Mouse (Mus musculus) olfactory bulb, adult 2 months (tissue): ENCODE results near the gene Sntg2. TPM values are rescaled to one million over a fixed set of nuclear protein-coding genes. Genes with fewer than 3 reads are reported as not detected.

Source experiments
- H3K27ac ChIP-seq: fragments of 200-500 bp; 2 replicates; pipeline ENCODE4 v1.5.1; 2012; ENCODE audit warnings: low read depth, low read length; ENCODE audit not compliant: insufficient read depth
- H3K4me1 ChIP-seq: fragments of 200-500 bp; 2 replicates; pipeline ENCODE4 v1.6.1; 2012; ENCODE audit warnings: low read length; ENCODE audit not compliant: control insufficient read depth, insufficient read depth
- H3K4me3 ChIP-seq: fragments of 200-500 bp; 2 replicates; pipeline ENCODE4 v1.5.1; 2012; ENCODE audit warnings: mild to moderate bottlenecking, low read depth, low read length, moderate library complexity; ENCODE audit not compliant: insufficient read depth
- CTCF ChIP-seq: fragments of 200-500 bp; IDR thresholded peaks from 2 replicates; pipeline ENCODE4 v1.5.1; 2012; ENCODE audit warnings: low read depth, mild to moderate bottlenecking, low read length, moderate library complexity; ENCODE audit not compliant: insufficient read depth
- POLR2A ChIP-seq: fragments of 200-500 bp; IDR thresholded peaks from 2 replicates; pipeline ENCODE4 v1.6.1; 2012; ENCODE audit warnings: mild to moderate bottlenecking, low read depth, low read length, moderate library complexity; ENCODE audit not compliant: insufficient read depth
- WGBS: fragments of 180-500 bp; shearing (Covaris S2); methylation state at CpG from one replicate; pipeline ENCODE4 v1.1.7; 2018; 5-methylcytosine and 5-hydroxymethylcytosine counted together
- polyA plus RNA-seq: library from polyadenylated mRNA; stranded (reverse); fragments of >200 nt; gene quantifications from 2 replicates; pipeline ENCODE4 v1.2.4, GENCODE M21; 2012; ENCODE audit warnings: low replicate concordance; ENCODE audit not compliant: missing spikeins, insufficient read depth, insufficient read length

The Sntg2 gene
- polyA plus RNA-seq, 1 experiment, result not detected

DNA sequence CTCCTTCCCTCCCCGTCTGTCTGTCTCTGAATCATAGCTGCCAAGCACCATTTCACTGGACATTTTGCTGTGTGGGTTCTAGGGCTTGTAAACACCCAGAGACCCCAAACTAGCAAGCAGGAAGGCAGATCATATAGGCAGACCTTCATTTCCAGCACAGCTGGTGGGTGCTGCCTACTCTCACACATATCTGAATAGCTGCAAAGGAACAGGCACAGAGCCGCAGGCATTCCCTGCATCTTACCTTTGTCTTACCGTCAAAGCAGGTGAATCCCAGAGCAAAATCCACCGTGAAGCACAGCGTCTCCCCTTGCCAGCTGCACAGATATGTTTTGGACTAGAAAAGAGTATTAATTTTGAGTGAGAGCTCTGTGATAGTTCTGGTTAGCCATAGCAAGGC, 172.1 kb downstream of the Sntg2 start:
- Histone ChIP-seq H3K4me1 (no peaks in the 10 kb centered on the region), H3K27ac (no peak overlapping the region), H3K4me3 (no peak overlapping the region)
- no peak for TF ChIP-seq POLR2A
- TF ChIP-seq CTCF, result no peak
- 66% methylated on average over 5 of the region's 5 CpGs for WGBS

DNA sequence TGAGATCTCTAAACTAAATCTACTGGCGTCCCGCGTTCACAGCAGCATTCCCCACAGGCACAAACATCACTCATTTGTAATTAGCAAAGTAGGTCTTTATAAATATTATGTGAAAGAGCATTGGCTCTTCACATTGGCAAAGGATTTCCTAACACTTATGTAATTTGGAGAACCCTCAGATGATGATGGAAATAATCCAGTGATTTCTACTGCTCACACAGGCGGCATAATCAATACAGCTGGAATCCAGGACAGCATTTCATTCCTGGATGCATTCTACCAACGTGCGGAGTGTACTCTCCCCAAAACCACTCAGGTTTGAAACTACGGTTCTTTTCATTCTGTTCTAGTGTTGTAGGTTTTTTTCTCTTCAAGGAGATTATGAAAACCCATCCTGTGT, 172.6 kb downstream of the Sntg2 start:
- Histone ChIP-seq H3K4me1 (no peaks in the 10 kb centered on the region), H3K4me3 (no peak overlapping the region), H3K27ac (no peak overlapping the region)
- WGBS, result 75% methylated on average over 7 of the region's 7 CpGs
- TF ChIP-seq CTCF (no peak), POLR2A (no peak)

DNA sequence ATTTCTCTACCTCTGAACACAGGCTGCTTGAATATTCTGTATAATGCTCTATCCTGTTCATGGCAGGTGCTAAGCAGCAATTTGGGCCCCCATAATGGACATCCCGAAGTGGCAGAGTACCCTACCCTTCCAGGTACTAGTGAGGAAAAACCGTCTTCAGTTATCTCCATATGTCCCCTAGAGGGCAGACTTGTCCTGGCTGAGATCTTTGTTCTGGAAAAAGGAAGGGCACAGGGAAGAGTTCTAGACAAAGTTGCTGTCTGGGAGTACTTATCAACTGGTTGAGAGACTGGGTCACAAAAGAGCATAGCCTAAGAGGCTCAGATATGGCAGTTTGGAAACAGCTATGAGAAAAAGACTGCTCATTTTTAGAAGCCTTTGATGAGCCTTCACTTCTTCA, 173.4 kb downstream of the Sntg2 start:
- Histone ChIP-seq H3K4me1 (no peaks in the 10 kb centered on the region), H3K27ac (no peak overlapping the region), H3K4me3 (no peak overlapping the region)
- TF ChIP-seq POLR2A (no peak), CTCF (no peak)
- 24% methylated on average over 2 of the region's 2 CpGs for WGBS

DNA sequence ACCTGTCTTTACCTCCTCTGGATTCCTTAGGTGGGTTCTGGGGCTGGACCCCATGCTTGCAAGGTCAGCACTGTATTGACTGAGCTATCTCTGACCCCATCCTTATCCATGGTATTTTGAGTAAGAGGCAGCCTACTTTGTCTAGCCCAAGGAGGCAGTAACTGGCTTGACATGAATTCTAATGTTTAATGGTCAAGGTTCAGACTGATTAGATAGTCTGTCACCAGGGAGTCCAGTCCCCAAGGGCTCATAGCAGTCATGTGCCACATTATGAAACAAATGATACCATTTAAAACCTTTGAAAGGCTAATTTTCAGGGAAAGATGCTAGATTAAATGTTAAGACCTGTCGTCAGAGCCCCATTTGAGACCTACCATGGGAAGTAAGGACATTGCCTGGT, 174.9 kb downstream of the Sntg2 start:
- Histone ChIP-seq H3K4me1 (no peaks in the 10 kb centered on the region), H3K4me3 (no peak overlapping the region), H3K27ac (no peak overlapping the region)
- 93% methylated on average over 1 of the region's 1 CpGs for WGBS
- TF ChIP-seq POLR2A (no peak), CTCF (no peak)

DNA sequence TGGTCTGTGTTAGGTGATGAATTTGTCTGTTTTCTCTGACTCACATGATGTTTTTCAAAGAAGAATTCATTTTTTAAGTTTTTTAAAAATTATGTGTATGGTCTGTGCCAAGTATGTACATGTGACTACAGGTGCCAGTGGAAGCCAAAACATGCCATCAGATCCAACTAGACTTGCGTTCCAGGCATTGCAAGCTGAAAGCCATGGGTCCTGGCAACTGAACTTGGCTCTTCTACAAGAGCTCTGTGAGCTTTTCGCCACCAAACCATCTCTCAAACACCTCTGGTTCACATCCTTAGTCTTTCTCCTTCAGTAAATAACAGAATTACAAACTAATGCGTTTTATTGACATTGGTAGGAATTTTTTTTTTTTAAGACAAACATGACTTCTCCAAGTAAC, 191.5 kb downstream of the Sntg2 start:
- TF ChIP-seq POLR2A, result no peak
- no peak for TF ChIP-seq CTCF
- 80% methylated on average over 3 of the region's 3 CpGs for WGBS
- Histone ChIP-seq H3K4me1 (no peaks in the 10 kb centered on the region), H3K4me3 (no peak overlapping the region), H3K27ac (no peak overlapping the region)

DNA sequence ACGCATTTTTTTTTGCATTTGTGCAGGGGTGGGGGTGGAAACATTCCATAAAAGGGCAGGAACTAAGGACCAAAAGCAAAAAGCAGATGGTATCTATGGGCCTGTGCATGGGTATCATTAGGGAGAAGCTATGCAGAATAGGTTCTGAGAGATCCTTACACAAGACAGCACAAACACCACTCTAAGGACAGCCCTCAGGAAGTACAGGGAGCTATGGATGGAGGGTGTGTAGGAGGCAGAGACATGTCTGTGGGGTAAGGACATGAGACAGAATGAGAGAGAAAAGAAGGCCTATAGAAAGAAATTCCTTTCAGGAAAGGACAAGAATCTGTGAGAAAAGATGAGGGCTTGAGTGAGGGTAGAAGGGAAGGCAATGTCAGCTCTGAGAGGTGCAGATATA, 193.6 kb downstream of the Sntg2 start:
- TF ChIP-seq CTCF, result no peak
- no peak for TF ChIP-seq POLR2A
- 81% methylated on average over 1 of the region's 1 CpGs for WGBS
- H3K4me1 ChIP-seq, result no peaks in the 10 kb centered on the region
- no peak overlapping the region for H3K4me3 ChIP-seq
- no peak overlapping the region for H3K27ac ChIP-seq

DNA sequence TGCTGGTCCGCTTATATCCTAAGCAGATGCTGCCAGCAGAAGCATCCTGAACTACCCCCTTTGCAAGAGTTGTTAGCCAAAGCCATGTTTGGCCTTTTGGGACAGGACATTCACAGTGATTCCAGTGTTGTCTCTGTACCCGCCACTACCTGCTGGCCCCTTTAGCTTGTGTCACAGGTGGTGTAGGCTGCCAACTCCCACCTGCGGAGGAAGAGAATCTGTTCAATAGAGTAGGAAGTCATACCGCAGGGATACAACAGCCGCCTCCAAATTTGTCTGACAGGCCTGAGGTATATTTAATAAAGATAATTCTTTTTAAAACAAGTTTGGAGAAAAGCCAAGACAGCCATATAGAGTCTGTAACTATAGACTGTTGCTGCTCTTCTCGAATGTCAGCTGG, 195.2 kb downstream of the Sntg2 start:
- Histone ChIP-seq H3K4me3 (no peak overlapping the region), H3K27ac (no peak overlapping the region), H3K4me1 (no peaks in the 10 kb centered on the region)
- TF ChIP-seq POLR2A, result no peak
- TF ChIP-seq CTCF, result no peak
- 91% methylated on average over 6 of the region's 6 CpGs for WGBS

DNA sequence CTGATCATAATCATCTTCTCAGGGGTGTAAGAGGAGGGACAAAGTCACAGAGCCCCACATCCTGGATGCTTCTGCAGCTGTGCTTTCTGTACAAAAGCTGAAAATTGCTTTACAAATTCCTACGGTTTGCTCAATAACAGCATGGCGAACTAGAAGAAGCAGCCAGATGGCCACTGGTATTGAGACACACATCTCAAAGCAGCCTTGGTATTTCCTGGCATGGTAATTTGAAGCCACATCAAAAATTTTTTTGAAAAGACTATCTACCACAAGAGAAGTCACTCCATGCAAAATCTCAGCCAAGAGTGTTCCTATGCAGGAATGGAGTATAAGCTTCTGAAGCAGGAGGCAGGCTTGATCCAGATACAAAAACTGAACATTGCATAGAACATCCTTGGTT, 195.6 kb downstream of the Sntg2 start:
- TF ChIP-seq POLR2A (no peak), CTCF (no peak)
- 70% methylated on average over 2 of the region's 2 CpGs for WGBS
- Histone ChIP-seq H3K4me3 (no peak overlapping the region), H3K27ac (no peak overlapping the region), H3K4me1 (no peaks in the 10 kb centered on the region)

DNA sequence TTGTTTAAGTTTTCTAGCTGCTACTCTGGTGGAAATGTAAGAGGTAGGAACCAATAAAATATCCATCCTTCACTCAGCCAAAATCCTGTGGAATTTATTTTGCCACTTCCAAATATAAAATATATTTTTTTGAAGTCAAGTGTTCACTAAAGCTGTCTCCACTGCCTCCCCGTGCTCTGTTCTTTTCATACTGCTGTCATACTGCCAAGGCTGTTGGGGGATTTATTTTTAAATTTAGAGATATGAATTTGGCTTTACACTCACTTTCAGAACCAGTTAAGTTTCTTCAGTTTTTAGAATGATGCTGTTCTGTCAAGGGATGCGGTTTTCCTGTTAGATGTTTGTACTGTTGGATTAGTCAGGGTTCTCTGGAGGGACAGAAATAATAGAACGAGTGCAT, 204.7 kb downstream of the Sntg2 start:
- Histone ChIP-seq H3K4me3 (no peak overlapping the region), H3K27ac (no peak overlapping the region), H3K4me1 (no peaks in the 10 kb centered on the region)
- no peak for TF ChIP-seq POLR2A
- TF ChIP-seq CTCF, result no peak
- 78% methylated on average over 3 of the region's 3 CpGs for WGBS

DNA sequence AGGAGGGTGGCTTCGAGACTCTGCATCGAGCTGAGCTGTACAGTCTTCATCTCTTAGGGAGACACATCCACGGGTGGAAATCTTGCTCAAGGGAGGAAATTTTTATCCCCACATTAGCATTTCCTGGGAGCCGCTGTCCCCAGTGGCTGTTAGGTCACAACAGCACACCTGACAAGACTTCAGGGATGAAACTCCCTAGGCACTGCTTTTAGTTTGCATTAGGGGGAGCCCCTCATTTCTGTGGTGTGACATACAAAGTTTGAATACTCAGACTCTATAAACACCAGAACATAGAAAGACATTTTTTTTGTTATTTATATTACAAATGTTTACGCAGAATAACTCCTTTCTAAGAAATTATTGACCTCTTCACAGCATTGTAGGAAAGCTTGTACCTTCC, 208.6 kb downstream of the Sntg2 start:
- H3K27ac ChIP-seq, result no peak overlapping the region
- no peak overlapping the region for H3K4me3 ChIP-seq
- H3K4me1 ChIP-seq, result no peaks in the 10 kb centered on the region
- 87% methylated on average over 5 of the region's 5 CpGs for WGBS
- TF ChIP-seq POLR2A (no peak), CTCF (no peak)
